Comparison of ENCODE assay signal across 35 mouse cellular contexts in the genomic region with DNA sequence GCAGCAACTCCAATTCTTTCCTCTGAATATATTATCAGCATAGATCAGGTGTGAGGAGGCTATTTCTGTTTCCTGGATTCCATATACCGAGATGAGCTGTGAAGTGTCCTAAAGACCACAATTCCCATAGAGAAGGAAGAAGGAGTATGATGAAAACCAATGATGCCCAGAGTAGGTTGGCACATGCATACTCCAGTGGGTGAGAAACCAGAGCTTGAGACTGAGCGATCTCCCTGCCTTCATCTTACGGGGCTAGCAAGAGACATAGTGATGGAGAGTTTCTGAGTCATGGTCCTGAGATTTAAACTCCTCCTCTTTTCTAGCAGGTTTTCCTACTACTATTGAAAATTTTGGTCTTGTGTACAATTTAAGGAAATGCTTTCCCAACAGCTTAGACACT.
"Had no signal": no experiment of that assay in that cellular context is flagged by ENCODE, and none has a peak within 500 bp of the region (broad histone marks: within the 10 kb centered on the region; RNA-seq: fewer than 3 reads in every experiment).

No protein-coding gene starts in this region.

- DNase-seq: heart, postnatal 10 days; heart, postnatal 14 days; heart, postnatal 36 days; heart, postnatal 4 days; kidney, adult 11 months; kidney, adult 18-20 months; kidney, adult 2 months; kidney, adult 8-10 months; kidney, adult 9 months; kidney, postnatal 10 days; kidney, postnatal 14 days; kidney, postnatal 25 days; kidney, postnatal 36 days; kidney, postnatal 4 days; layer of hippocampus, adult 9-11 months; layer of hippocampus, postnatal 36 days had no signal

- H3K4me2 ChIP-seq: heart, embryonic 11.5 days; heart, embryonic 12.5 days; heart, embryonic 13.5 days; heart, embryonic 15.5 days; hindbrain, embryonic 12.5 days; hindbrain, embryonic 13.5 days; hindbrain, embryonic 14.5 days; hindbrain, embryonic 15.5 days; intestine, embryonic 15.5 days; kidney, embryonic 15.5 days had no signal

- H3K27me3 ChIP-seq: heart, embryonic 12.5 days; heart, embryonic 13.5 days; heart, embryonic 15.5 days; hindbrain, embryonic 12.5 days; hindbrain, embryonic 13.5 days; hindbrain, embryonic 15.5 days; intestine, embryonic 15.5 days; kidney, embryonic 15.5 days had no signal

- H3K9me3 ChIP-seq: heart, embryonic 10.5 days; heart, embryonic 13.5 days; heart, embryonic 15.5 days; hindbrain, embryonic 12.5 days; hindbrain, embryonic 15.5 days; intestine, embryonic 15.5 days had no signal

- H3K36me3 ChIP-seq: heart, embryonic 10.5 days; heart, embryonic 12.5 days; heart, embryonic 13.5 days; heart, embryonic 15.5 days; hindbrain, embryonic 10.5 days; hindbrain, embryonic 12.5 days; hindbrain, embryonic 13.5 days; hindbrain, embryonic 15.5 days; intestine, embryonic 15.5 days; kidney, embryonic 15.5 days had no signal

- H3K27ac ChIP-seq: heart, embryonic 10.5 days; heart, embryonic 13.5 days; heart, embryonic 15.5 days; hindbrain, embryonic 10.5 days; hindbrain, embryonic 12.5 days; hindbrain, embryonic 14.5 days; hindbrain, embryonic 15.5 days; hindbrain, postnatal 0 days; intestine, embryonic 15.5 days; kidney, embryonic 15.5 days; kidney, postnatal 0 days; layer of hippocampus, adult 2 months had no signal

- H3K4me3 ChIP-seq: heart, embryonic 10.5 days; heart, embryonic 12.5 days; heart, embryonic 13.5 days; heart, embryonic 15.5 days; hindbrain, embryonic 10.5 days; hindbrain, embryonic 12.5 days; hindbrain, embryonic 13.5 days; hindbrain, embryonic 15.5 days; intestine, embryonic 15.5 days; kidney, embryonic 15.5 days; layer of hippocampus, adult 2 months had no signal

- H3K9ac ChIP-seq: heart, embryonic 12.5 days; heart, embryonic 13.5 days; heart, embryonic 15.5 days; hindbrain, embryonic 12.5 days; hindbrain, embryonic 13.5 days; hindbrain, embryonic 14.5 days; hindbrain, embryonic 15.5 days; intestine, embryonic 15.5 days; kidney, embryonic 15.5 days had no signal

- H3K4me1 ChIP-seq: heart, embryonic 10.5 days; heart, embryonic 12.5 days; heart, embryonic 13.5 days; heart, embryonic 15.5 days; hindbrain, embryonic 10.5 days; hindbrain, embryonic 12.5 days; hindbrain, embryonic 15.5 days; intestine, embryonic 15.5 days had no signal

- ATAC-seq: hindbrain, embryonic 16.5 days; hindbrain, postnatal 0 days; inflammation-experienced regulatory T-cells, adult 6 months; intestine, embryonic 15.5 days; intestine, embryonic 16.5 days; intestine, postnatal 0 days had no signal
